Mouse (Mus musculus) limb, embryonic 15.5 days (tissue): ENCODE results near the gene Sec22c. TPM values are rescaled to one million over a fixed set of nuclear protein-coding genes. Genes with fewer than 3 reads are reported as not detected.

Source experiments
- ATAC-seq: fragments of 200-750 bp; cut with Nextera tagmentation; 2 replicates; pipeline ENCODE4 v1.8.0; 2017; ENCODE audit warnings: low read depth, moderate TSS enrichment; ENCODE audit not compliant: insufficient number of reproducible peaks, low FRiP score, low TSS enrichment
- H3K27ac ChIP-seq: fragments of 300-500 bp; sonication (generic); 2 replicates; pipeline ENCODE4 v1.5.1; 2015; ENCODE audit warnings: moderate library complexity, mild to moderate bottlenecking, inconsistent platforms
- H3K27me3 ChIP-seq: fragments of 300-500 bp; sonication (generic); 2 replicates; pipeline ENCODE4 v1.6.1; 2015; ENCODE audit warnings: inconsistent platforms
- H3K36me3 ChIP-seq: fragments of 300-500 bp; sonication (generic); 2 replicates; pipeline ENCODE4 v1.6.1; 2015; ENCODE audit warnings: inconsistent platforms
- H3K4me1 ChIP-seq: fragments of 300-500 bp; sonication (generic); 2 replicates; pipeline ENCODE4 v1.6.1; 2015; ENCODE audit warnings: inconsistent platforms
- H3K4me2 ChIP-seq: fragments of 300-500 bp; sonication (generic); 2 replicates; pipeline ENCODE4 v1.6.1; 2015; ENCODE audit warnings: mild to moderate bottlenecking, inconsistent platforms
- H3K4me3 ChIP-seq: fragments of 300-500 bp; sonication (generic); 2 replicates; pipeline ENCODE4 v1.5.1; 2015; ENCODE audit warnings: mild to moderate bottlenecking, inconsistent platforms
- H3K9ac ChIP-seq: fragments of 300-500 bp; sonication (generic); 2 replicates; pipeline ENCODE4 v1.6.1; 2015; ENCODE audit warnings: inconsistent platforms
- H3K9me3 ChIP-seq: fragments of 300-500 bp; sonication (generic); 2 replicates; pipeline ENCODE4 v1.6.1; 2016; ENCODE audit warnings: inconsistent platforms
- whole genome bisulfite sequencing: fragments of 180-500 bp; shearing (Covaris S2); methylation state at CpG from one replicate; pipeline ENCODE4 v1.1.7; 2015; 5-methylcytosine and 5-hydroxymethylcytosine counted together
- polyA plus RNA-seq: library from polyadenylated mRNA; unstranded; fragments of >200 nt; fragmentation: Nextera tagmentation; extraction: Ambion mirVana; gene quantifications from 2 replicates; pipeline ENCODE4 v1.2.1, GENCODE M21; 2015

Gene Sec22c
- polyA plus RNA-seq, 1 experiment from 2014 or later = 11.7 TPM

DNA sequence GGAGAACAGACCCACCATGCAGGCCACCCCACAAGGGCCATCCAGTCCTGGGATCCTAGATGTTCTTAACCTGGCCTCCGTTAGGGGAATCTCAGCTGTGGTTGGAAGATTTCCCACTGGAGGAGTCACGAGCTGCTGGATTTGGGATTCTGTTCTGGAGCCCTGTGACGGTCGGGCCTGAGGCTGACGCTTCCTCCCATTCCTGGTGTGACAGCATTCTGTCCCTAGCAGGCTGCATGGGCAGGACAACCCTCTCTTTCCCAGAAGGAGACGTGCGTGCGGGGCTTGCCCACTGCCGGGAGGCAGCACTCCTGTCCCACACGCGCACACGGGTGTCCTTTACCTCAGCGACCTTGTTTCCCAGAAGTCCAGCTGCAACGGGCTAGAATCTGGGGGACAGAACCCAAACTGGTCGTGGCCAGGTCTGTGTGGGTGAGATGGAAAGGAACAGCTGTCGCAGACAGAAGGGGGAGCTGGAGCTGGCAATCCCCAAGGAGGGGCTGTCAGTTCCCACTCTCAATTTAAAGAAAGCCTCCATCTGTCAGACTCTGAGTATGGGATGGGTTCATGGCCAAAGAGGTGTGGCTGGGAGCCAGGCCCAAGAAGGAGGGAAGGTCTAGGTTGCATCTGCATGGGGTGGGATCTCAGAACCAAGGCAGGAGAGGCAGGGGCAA lies 38.2 kb downstream of the Sec22c start:
- no peak overlapping the region for H3K9ac ChIP-seq
- no peak overlapping the region for H3K27ac ChIP-seq
- no peak overlapping the region for H3K4me2 ChIP-seq
- 61% methylated on average over 16 of the region's 16 CpGs for WGBS
- no peak overlapping the region for H3K4me3 ChIP-seq
- H3K36me3 ChIP-seq = no peaks in the 10 kb centered on the region
- no peaks in the 10 kb centered on the region for H3K9me3 ChIP-seq
- H3K27me3 ChIP-seq = peaks cover 44% of the 10 kb centered on the region
- peaks cover 21% of the 10 kb centered on the region for H3K4me1 ChIP-seq
- ATAC-seq = no peak

DNA sequence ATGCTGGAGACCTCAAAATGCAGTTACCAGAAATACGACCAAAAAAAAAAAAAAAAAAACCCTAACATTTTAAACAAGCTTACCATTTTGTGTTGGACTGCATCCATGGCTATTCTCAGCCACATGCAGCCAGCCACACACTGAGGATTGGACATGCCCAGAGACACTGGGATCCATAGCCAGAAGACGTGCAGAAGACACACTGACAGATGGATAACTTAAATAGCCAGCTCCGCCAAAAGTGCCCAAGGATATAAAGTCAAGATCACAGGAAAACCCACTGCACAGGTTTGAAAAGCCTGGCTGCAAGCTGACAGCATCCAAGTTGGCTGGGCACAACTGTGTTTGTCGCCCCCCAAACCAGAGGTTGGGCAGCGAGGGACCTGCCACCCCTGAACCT lies 41.2 kb downstream of the Sec22c start:
- Histone ChIP-seq H3K9ac (no peak overlapping the region), H3K9me3 (no peaks in the 10 kb centered on the region), H3K4me3 (no peak overlapping the region), H3K27me3 (peaks cover 23% of the 10 kb centered on the region), H3K4me2 (no peak overlapping the region), H3K27ac (no peak overlapping the region), H3K36me3 (no peaks in the 10 kb centered on the region), H3K4me1 (peaks cover 12% of the 10 kb centered on the region)
- ATAC-seq = no peak
- WGBS = 64% methylated on average over 5 of the region's 5 CpGs

GRCm38 (mm10) chr9:121663467-121663866 lies 41.8 kb downstream of the Sec22c start:
- WGBS = 76% methylated on average over 6 of the region's 6 CpGs
- H3K9me3 ChIP-seq = no peaks in the 10 kb centered on the region
- H3K4me1 ChIP-seq = peaks cover 9% of the 10 kb centered on the region; the same call in 1 of the 2 replicates
- H3K36me3 ChIP-seq = no peaks in the 10 kb centered on the region
- ATAC-seq = no peak
- no peak overlapping the region for H3K4me3 ChIP-seq
- no peak overlapping the region for H3K27ac ChIP-seq
- peaks cover 17% of the 10 kb centered on the region for H3K27me3 ChIP-seq
- H3K4me2 ChIP-seq = no peak overlapping the region
- no peak overlapping the region for H3K9ac ChIP-seq

DNA sequence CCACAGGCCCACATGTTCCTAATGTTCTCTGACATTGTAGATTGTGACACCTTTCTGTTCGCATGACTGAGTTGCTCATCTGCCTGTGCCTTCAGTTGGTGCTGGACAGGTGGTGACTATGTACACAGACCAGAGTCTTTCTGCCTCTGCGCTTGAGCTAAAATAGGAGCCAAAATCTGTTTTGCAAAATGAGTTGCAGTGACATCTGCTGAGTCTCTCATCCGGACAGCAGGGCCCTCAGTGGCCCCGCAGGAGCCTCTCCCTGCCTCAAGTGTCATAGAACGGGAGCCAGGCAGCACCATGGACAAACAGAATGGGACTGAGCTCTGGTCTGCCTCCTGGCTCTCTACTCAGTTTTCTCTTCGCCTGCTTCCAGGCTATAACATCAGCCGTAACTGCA lies 45.5 kb downstream of the Sec22c start:
- no peak for ATAC-seq
- H3K36me3 ChIP-seq = no peaks in the 10 kb centered on the region
- H3K4me3 ChIP-seq = no peak overlapping the region
- H3K9ac ChIP-seq = no peak overlapping the region
- H3K27ac ChIP-seq = no peak overlapping the region
- peaks cover 10% of the 10 kb centered on the region; the same call in 1 of the 2 replicates for H3K4me1 ChIP-seq
- peaks cover 2% of the 10 kb centered on the region for H3K27me3 ChIP-seq
- no peak overlapping the region for H3K4me2 ChIP-seq
- H3K9me3 ChIP-seq = no peaks in the 10 kb centered on the region
- WGBS = 72% methylated on average over 7 of the region's 7 CpGs

DNA sequence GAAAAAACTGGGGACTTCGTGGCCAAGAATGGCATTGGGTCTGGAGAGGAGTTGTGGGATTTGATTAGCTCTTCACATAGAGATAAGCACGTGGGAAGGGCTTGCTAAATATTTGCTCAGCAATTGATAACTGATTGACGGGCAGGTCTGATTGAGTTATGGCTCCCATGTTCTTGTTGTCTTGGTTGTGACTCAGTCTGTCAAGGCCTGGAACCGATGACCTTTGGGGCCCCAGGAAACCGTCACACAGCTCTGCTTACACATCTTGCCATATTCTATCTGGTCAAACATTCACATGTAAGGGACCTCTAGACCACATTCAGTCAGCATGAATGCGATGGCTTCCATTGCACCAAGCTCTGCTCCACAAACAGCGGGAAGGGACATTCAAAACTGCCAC lies 47.0 kb downstream of the Sec22c start:
- 85% methylated on average over 7 of the region's 7 CpGs for WGBS
- no peak overlapping the region for H3K4me3 ChIP-seq
- H3K4me1 ChIP-seq = peaks cover 10% of the 10 kb centered on the region; the same call in 1 of the 2 replicates
- ATAC-seq = no peak
- no peaks in the 10 kb centered on the region for H3K9me3 ChIP-seq
- no peak overlapping the region for H3K9ac ChIP-seq
- no peak overlapping the region for H3K4me2 ChIP-seq
- no peak overlapping the region for H3K27ac ChIP-seq
- peaks cover 2% of the 10 kb centered on the region; the same call in 1 of the 2 replicates for H3K27me3 ChIP-seq
- H3K36me3 ChIP-seq = no peaks in the 10 kb centered on the region

DNA sequence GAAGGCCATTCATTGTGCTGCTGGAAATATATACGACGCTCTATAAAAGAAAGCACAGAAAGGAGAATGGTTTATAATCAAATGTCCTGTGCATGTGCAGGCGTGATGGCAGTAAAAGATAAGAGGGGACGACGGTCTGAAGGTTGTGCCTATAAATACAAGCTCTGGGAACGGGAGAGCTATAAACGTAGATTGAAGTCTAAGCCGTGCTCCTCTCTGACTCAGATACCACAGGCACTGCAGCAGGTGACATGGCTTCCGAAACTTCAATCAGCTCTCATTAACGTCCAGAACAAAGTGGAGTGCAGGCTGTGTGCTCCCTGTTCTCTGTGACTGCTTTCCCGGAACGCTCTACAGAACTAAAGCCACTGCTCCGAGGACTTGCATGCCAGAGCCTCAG lies 48.1 kb downstream of the Sec22c start:
- WGBS = 24% methylated on average over 13 of the region's 13 CpGs
- H3K9me3 ChIP-seq = no peaks in the 10 kb centered on the region
- H3K36me3 ChIP-seq = no peaks in the 10 kb centered on the region
- H3K4me3 ChIP-seq = no peak overlapping the region
- H3K9ac ChIP-seq = no peak overlapping the region
- H3K27me3 ChIP-seq = peaks cover 2% of the 10 kb centered on the region; the same call in 1 of the 2 replicates
- H3K4me1 ChIP-seq = peaks cover 10% of the 10 kb centered on the region; the same call in 1 of the 2 replicates
- H3K27ac ChIP-seq = no peak overlapping the region
- no peak overlapping the region for H3K4me2 ChIP-seq
- no peak for ATAC-seq

DNA sequence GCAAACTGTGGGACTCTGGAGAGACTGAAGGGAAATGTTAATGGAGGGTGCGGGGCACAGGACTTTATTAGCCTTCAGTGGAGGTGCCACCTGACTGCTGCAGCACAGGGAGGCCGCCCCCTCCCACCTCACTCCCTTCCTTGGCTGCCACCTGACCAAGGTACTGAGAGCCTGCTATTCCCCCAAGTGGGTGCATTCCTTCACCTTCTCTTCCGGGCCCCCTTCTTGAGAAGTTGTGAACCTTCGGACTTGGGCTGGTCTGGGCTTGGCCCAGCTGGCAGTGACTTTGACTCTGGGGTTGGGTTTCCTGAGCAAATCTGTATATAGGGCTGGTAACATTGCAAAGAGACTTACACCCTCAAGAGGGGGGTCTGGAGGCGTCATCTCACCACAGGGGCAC lies 49.0 kb downstream of the Sec22c start:
- Histone ChIP-seq H3K27me3 (peaks cover 2% of the 10 kb centered on the region; the same call in 1 of the 2 replicates), H3K4me2 (no peak overlapping the region), H3K9me3 (no peaks in the 10 kb centered on the region), H3K4me1 (peaks cover 13% of the 10 kb centered on the region; the same call in 1 of the 2 replicates), H3K27ac (no peak overlapping the region), H3K9ac (no peak overlapping the region), H3K4me3 (no peak overlapping the region), H3K36me3 (no peaks in the 10 kb centered on the region)
- no peak for ATAC-seq
- 75% methylated on average over 5 of the region's 5 CpGs for WGBS

- H3K9me3 ChIP-seq = no peaks in the 10 kb centered on the region
- no peak overlapping the region for H3K9ac ChIP-seq
- no peak for ATAC-seq
- WGBS = 83% methylated on average over 10 of the region's 10 CpGs
- no peak overlapping the region for H3K4me3 ChIP-seq
- H3K4me2 ChIP-seq = no peak overlapping the region
- H3K27me3 ChIP-seq = peaks cover 2% of the 10 kb centered on the region; the same call in 1 of the 2 replicates
- no peaks in the 10 kb centered on the region for H3K36me3 ChIP-seq
- H3K4me1 ChIP-seq = peaks cover 14% of the 10 kb centered on the region; the same call in 1 of the 2 replicates
- no peak overlapping the region for H3K27ac ChIP-seq
These were observed 51.6 kb downstream of the Sec22c start for GRCm38 (mm10) chr9:121653668-121654067.

GRCm38 (mm10) chr9:121647026-121647425 lies 58.3 kb downstream of the Sec22c start:
- ATAC-seq = no peak
- H3K4me1 ChIP-seq = peaks cover 17% of the 10 kb centered on the region
- no peak overlapping the region for H3K9ac ChIP-seq
- no peak overlapping the region for H3K4me3 ChIP-seq
- no peaks in the 10 kb centered on the region for H3K36me3 ChIP-seq
- peaks cover 35% of the 10 kb centered on the region for H3K27me3 ChIP-seq
- no peaks in the 10 kb centered on the region for H3K9me3 ChIP-seq
- WGBS = 58% methylated on average over 7 of the region's 7 CpGs
- no peak overlapping the region for H3K4me2 ChIP-seq
- no peak overlapping the region for H3K27ac ChIP-seq

DNA sequence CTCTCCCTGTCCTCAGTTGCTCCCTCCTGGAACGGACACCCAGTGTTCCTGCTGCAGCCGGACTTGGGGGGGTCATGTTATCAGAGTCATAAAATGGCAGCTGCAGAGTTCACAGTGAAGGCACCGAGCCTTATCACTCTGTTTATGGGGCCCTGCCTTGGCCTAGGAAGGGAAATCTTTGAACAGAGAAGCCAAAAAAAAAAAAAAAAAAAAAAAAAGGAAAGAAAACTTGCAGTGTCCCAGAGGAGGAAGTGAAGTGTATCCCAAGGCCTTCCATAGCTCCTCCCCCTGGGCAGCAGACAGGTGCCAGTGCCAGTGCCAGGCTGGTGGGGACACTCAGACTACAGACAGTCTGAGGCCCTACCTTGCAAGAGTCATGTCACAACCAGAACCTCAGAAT lies 60.4 kb downstream of the Sec22c start:
- Histone ChIP-seq H3K27ac (no peak overlapping the region), H3K4me2 (no peak overlapping the region), H3K36me3 (no peaks in the 10 kb centered on the region), H3K27me3 (peaks cover 57% of the 10 kb centered on the region), H3K9ac (no peak overlapping the region), H3K4me1 (peaks cover 23% of the 10 kb centered on the region), H3K4me3 (no peak overlapping the region), H3K9me3 (no peaks in the 10 kb centered on the region)
- WGBS = 43% methylated on average over 3 of the region's 3 CpGs
- no peak for ATAC-seq

DNA sequence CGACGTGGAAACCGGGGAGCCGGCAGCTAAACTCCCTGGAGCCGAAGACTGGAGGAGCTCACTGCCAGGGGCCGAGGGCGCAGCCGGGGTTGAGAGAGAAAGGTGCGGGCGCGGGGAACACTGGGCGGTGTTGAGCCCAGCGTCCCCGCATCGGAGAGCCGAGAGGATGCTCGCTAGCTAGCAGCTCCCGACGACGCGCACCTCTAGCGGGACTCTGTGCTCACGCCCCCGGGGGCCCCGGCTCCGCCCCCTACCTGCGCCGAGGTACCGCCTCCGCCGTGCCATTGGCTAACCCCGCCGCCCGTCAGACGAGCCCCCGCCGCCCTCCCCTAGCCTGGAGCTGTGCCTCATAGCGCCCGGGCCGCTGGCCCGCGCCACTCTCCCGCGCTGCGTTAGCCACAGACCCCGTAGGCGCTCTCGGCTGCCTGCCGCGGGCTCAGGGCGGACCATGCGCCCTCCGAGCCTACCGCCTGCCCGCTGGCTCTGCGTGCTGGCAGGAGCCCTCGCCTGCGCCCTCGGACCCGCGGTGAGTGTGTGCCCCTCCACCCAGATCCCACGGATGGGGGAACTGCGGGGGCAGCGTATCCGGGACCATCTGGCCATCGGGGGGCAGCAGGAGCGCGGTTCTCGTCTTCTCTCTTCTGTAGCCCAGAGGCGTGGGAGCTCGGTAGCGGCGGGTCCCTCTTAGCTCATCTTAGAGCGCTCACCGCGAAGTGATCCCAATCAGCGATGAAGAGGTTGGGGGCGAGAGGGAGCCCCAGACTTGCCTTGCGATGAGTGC lies 62.7 kb downstream of the Sec22c start, which contains the start of gene Vipr1:
Gene Vipr1, plus strand, starts transcription at position 316 of the 781 bp plus-strand sequence.
- Histone ChIP-seq H3K4me1 (peaks cover 23% of the 10 kb centered on the region), H3K36me3 (no peaks in the 10 kb centered on the region), H3K4me2 (peak within 1 kb of the TSS; percentile 99), H3K27ac (no peak within 1 kb of the TSS), H3K4me3 (peak within 1 kb of the TSS; percentile 57), H3K9ac (peak within 1 kb of the TSS; percentile 37; the same call in 1 of the 2 replicates), H3K27me3 (peaks cover 72% of the 10 kb centered on the region), H3K9me3 (no peaks in the 10 kb centered on the region)
- under 1% methylated on average over 76 of the region's 79 CpGs for WGBS
- peak; percentile 74 for ATAC-seq

DNA sequence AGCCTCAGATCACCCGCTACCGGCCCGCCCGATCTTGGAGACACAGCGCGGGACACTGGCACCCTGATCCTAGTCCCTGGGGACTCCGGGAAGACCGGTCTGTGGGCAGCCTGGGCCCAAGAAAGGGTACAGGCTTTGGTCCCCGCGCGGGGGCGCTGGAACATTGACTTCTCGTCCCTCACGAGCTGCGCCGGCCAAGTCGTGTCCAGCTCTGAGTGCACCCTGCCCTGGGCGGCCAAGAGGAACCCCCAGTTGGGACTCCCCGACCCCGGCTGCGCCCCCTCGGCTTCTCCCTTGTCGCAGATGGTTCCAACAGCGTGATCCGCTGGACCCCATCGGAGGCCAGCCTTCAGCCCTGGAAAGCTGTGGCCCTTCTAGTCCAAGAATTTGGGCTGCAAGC lies 63.3 kb downstream of the Sec22c start, which contains the start of gene Lyzl4:
Gene Lyzl4, minus strand, starts transcription at position 96 of the 400 bp plus-strand sequence.
- WGBS = under 1% methylated on average over 26 of the region's 26 CpGs
- no peaks in the 10 kb centered on the region for H3K36me3 ChIP-seq
- H3K4me2 ChIP-seq = peak within 1 kb of the TSS; percentile 99
- H3K9me3 ChIP-seq = no peaks in the 10 kb centered on the region
- peak within 1 kb of the TSS; percentile 37; the same call in 1 of the 2 replicates for H3K9ac ChIP-seq
- H3K4me1 ChIP-seq = peaks cover 23% of the 10 kb centered on the region
- peak within 1 kb of the TSS; percentile 57 for H3K4me3 ChIP-seq
- ATAC-seq = peak; percentile 53
- H3K27me3 ChIP-seq = peaks cover 73% of the 10 kb centered on the region
- H3K27ac ChIP-seq = no peak within 1 kb of the TSS
